Mouse (Mus musculus) liver, postnatal 0 days (tissue): ENCODE measurements around the gene Jmjd6.

ENCODE experiments used
- CTCF ChIP-seq: sonication (generic); IDR thresholded peaks from 2 replicates; pipeline ENCODE4 v1.5.1; 2016; ENCODE audit warnings: antibody characterized with exemption, low read depth
- EP300 ChIP-seq: IDR thresholded peaks from 2 replicates; pipeline ENCODE4 v1.6.1; 2016; ENCODE audit warnings: antibody characterized with exemption, low read depth, mild to moderate bottlenecking

DNA sequence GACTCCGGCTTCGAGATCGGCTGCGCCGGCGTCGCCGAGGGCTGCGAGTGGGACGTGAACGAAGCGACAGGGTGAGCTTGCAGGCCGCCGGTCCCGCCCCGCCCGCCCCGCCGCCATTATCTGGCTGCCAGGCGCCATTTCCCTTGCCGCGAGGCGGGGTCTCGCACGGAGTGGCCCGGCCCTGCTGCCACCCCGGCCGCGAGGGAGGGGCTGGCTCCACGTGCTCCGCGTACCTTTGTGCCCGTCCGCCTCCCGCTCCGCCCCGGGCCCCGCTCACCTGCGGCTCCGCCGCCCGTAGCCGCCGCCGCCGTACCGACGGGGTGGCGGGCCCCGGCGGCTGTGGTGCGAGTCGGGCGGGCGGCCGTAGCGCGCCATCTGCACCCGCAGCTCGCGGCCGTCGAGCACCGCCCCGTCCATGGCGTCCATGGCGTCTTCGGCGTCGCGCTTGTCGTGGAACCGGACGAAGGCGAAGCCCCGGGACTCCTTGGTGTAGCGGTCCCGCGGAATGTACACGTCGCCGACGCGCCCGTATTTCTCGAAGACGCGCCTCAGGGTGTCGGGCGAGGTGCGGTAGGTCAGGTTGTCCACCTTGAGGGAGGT is 9.1 kb upstream of the Jmjd6 start, which contains the start of gene Mfsd11:
- TF ChIP-seq CTCF (no peak), EP300 (no peak)
